ENCODE assay signal across 11 mouse cellular contexts in genomic region chr2:73053791-73054490, GRCm38 (mm10).
DNase-seq lines count a peak whose midpoint lies in the region; ATAC-seq lines count a peak whose summit lies in the region.
"Had no signal": no experiment of that assay in that cellular context is flagged by ENCODE, and none has a peak within 500 bp of the region (broad histone marks: within the 10 kb centered on the region; RNA-seq: fewer than 3 reads in every experiment).

No protein-coding gene starts in this region.

- H3K4me1 ChIP-seq in brown adipose tissue, adult 24 weeks (ENCODE audit: control insufficient read depth, insufficient read depth, insufficient read length, low read length) = no peaks in the 10 kb centered on the region
- H3K4me1 ChIP-seq: neural tube, embryonic 12.5 days had no signal

- ATAC-seq in megakaryocyte progenitor cell, adult 5-6 weeks (replicated peaks; ENCODE audit: poor library complexity) = peak; percentile 84
- ATAC-seq: hindbrain, postnatal 0 days had no signal

- DNase-seq in adrenal gland, adult 2 months = peak; percentile 41
- DNase-seq in adrenal gland, postnatal 4 days (ENCODE audit: low spot score in 2 of 2) = no peak
- peak; percentile 81 to 88 for DNase-seq in B cell, adult 2 months
- DNase-seq in right cerebral cortex, postnatal 4 days = no peak
- DNase-seq in testis, postnatal 10 days (ENCODE audit: low spot score) = no peak
- DNase-seq in embryo, embryonic 10.5 days (ENCODE audit: low spot score) = no peak

- no peak overlapping the region for H3K4me3 ChIP-seq in brown adipose tissue, adult 24 weeks (ENCODE audit: insufficient read depth, low read depth, low read length)
- H3K4me3 ChIP-seq: limb, embryonic 10.5 days; neural tube, embryonic 12.5 days had no signal

- peak overlapping the region; percentile 73 for H3K27ac ChIP-seq in brown adipose tissue, adult 24 weeks (replicated peaks; ENCODE audit: low read depth, low read length)
- H3K27ac ChIP-seq: hindbrain, postnatal 0 days; limb, embryonic 10.5 days; neural tube, embryonic 12.5 days had no signal

Comparison
In these comparisons a context has a peak if more than half of its experiments do, and no peak if none do; other contexts are left out.
1. DNase-seq: peak in adrenal gland, adult 2 months (single experiment) and B cell, adult 2 months (2 of 2); none in adrenal gland, postnatal 4 days (0 of 2), right cerebral cortex, postnatal 4 days (single experiment), testis, postnatal 10 days (single experiment) and embryo, embryonic 10.5 days (single experiment).